Mouse (Mus musculus): ENCODE measurements around the gene Olfr704. TPM values are rescaled to one million over a fixed set of nuclear protein-coding genes. Genes with fewer than 3 reads are reported as not detected.
"Not testable (repeated sequence)": the region's sequence is repeated elsewhere in the genome, so short reads cannot be mapped to it uniquely, and the experiment has no call there.

Gene Olfr704
- polyA plus RNA-seq (2015; fragmentation: Nextera tagmentation; extraction: Ambion mirVana), result not detected in 2 replicates

DNA sequence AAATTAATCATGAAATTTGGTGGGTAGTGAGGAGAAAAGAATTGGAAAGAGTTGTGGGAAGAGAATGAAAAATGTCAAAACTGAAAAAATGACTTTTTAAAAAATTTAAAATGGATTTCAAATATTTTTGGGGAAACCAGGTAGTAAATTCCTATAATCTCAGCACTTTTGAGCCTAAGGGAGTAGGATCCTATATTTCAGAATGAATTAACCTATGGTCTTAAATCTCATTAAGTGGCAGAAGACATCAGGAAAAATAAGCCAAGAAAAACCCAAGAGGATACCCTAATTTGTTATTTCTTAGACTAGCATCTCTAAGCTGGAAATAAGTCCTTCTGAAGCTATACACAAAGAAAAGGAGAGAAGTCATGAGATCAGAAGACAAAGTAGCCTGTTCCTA lies at the start of gene Olfr704:
TSS of gene Olfr704 (plus strand) at position 301 of the 400 bp plus-strand sequence.
- Histone ChIP-seq H3K4me2 (replicated peaks) (no peak within 1 kb of the TSS), H3K9me3 (no peaks in the 10 kb centered on the region), H3K9ac (replicated peaks) (no peak within 1 kb of the TSS), H3K4me3 (no peak within 1 kb of the TSS), H3K27ac (replicated peaks) (no peak within 1 kb of the TSS), H3K27me3 (no peaks in the 10 kb centered on the region), H3K4me1 (no peaks in the 10 kb centered on the region), H3K36me3 (no peaks in the 10 kb centered on the region)
- no peak for ATAC-seq (replicated peaks)

DNA sequence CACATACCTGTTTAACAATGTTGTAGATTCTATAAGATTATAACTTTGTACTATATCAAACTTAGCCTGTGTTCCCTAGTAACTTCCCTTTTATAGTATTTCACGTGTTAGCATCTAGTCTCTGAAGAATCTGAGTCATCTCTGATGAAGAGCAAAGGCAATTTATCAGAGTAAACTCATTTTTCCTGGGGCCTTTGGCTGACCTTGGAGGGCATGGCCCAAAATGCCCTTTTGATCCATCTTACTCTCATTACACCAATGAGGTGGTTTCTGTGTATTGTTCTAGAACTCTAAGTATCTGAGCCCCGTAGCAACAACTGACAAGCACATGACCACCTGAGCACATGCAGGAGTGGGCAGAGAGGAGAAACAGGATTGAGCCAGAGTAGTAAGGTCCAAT lies 49.2 kb upstream of the Olfr704 start, which contains the start of gene Olfr701:
TSS of gene Olfr701 (plus strand) at position 301 of the 400 bp plus-strand sequence.
- H3K27ac ChIP-seq (replicated peaks), result no peak within 1 kb of the TSS
- no peaks in the 10 kb centered on the region for H3K36me3 ChIP-seq
- 66% methylated on average over 2 of the region's 2 CpGs for WGBS
- H3K9me3 ChIP-seq, result no peaks in the 10 kb centered on the region
- ATAC-seq (replicated peaks), result no peak
- H3K4me1 ChIP-seq, result no peaks in the 10 kb centered on the region
- no peak within 1 kb of the TSS for H3K9ac ChIP-seq (replicated peaks)
- no peaks in the 10 kb centered on the region for H3K27me3 ChIP-seq
- H3K4me3 ChIP-seq, result no peak within 1 kb of the TSS
- H3K4me2 ChIP-seq (replicated peaks), result no peak within 1 kb of the TSS

DNA sequence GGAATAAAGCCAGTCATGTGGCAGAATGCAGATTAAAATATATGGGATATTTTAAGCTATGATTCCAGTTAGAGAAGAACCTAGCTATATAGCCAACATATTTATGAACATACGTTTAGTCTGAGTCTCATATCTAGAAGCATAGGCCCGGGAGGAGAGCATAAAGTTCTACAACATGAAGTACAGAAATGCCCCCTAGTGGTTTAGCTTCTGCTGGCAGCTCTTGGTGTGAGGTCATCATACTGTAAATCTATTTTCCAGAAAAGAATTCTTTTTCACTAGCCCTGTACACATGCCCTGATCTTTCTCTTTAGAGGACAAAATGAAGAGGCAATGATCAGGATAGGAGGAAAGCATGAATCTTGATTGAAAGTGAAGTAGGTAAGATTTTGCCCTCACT lies 47.2 kb upstream of the Olfr704 start:
- no peaks in the 10 kb centered on the region for H3K4me1 ChIP-seq
- no peak overlapping the region for H3K27ac ChIP-seq (replicated peaks)
- H3K36me3 ChIP-seq, result no peaks in the 10 kb centered on the region
- no peak overlapping the region for H3K4me3 ChIP-seq
- H3K4me2 ChIP-seq (replicated peaks), result no peak overlapping the region
- H3K9me3 ChIP-seq, result no peaks in the 10 kb centered on the region
- ATAC-seq (replicated peaks), result no peak
- no peak overlapping the region for H3K9ac ChIP-seq (replicated peaks)
- no peaks in the 10 kb centered on the region for H3K27me3 ChIP-seq
- 67% methylated on average over 2 of the region's 2 CpGs for WGBS

DNA sequence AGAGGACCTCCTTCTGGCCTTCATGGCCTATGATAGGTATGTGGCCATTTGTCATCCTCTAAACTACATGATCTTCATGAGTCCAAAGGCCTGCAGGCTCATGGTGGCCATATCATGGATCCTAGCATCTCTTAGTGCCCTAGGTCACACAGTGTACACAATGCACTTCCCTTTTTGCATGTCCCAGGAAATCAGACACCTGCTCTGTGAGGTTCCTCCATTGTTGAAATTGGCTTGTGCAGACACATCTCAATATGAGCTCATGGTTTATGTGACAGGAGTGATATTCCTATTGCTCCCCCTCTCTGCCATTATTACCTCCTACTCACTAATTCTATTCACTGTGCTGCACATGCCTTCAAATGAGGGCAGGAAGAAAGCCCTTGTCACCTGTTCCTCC lies 44.6 kb upstream of the Olfr704 start:
- no peak overlapping the region for H3K9ac ChIP-seq (replicated peaks)
- no peaks in the 10 kb centered on the region for H3K4me1 ChIP-seq
- H3K4me3 ChIP-seq, result no peak overlapping the region
- no peak overlapping the region for H3K27ac ChIP-seq (replicated peaks)
- no peaks in the 10 kb centered on the region for H3K9me3 ChIP-seq
- no peaks in the 10 kb centered on the region for H3K27me3 ChIP-seq
- H3K36me3 ChIP-seq, result no peaks in the 10 kb centered on the region
- ATAC-seq (replicated peaks), result no peak
- no peak overlapping the region for H3K4me2 ChIP-seq (replicated peaks)

DNA sequence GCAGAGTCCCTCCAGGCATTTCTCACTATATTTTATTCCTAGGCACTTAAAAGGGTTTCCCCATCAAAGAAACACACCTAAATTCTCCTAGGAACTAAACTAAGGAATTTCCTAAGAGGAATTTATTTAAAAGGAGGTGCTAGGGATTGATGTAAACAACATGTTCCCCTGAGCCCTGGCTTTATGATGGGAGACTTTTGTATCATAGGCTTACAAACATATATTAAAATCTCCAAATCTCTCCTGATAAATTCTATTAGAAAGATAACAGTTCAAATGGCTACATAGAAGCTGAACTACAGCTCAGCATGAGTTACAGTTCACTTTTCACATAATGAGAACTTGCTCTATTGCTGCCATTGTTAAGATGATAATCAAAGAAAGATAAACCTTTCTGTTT lies 29.2 kb upstream of the Olfr704 start, which contains the start of gene Olfr702:
TSS of gene Olfr702 (minus strand) at position 101 of the 400 bp plus-strand sequence.
- ATAC-seq (replicated peaks), result no peak
- Histone ChIP-seq H3K4me2 (replicated peaks) (no peak within 1 kb of the TSS), H3K4me1 (no peaks in the 10 kb centered on the region), H3K4me3 (no peak within 1 kb of the TSS), H3K27me3 (no peaks in the 10 kb centered on the region), H3K27ac (replicated peaks) (no peak within 1 kb of the TSS), H3K9me3 (no peaks in the 10 kb centered on the region), H3K9ac (replicated peaks) (no peak within 1 kb of the TSS), H3K36me3 (no peaks in the 10 kb centered on the region)

DNA sequence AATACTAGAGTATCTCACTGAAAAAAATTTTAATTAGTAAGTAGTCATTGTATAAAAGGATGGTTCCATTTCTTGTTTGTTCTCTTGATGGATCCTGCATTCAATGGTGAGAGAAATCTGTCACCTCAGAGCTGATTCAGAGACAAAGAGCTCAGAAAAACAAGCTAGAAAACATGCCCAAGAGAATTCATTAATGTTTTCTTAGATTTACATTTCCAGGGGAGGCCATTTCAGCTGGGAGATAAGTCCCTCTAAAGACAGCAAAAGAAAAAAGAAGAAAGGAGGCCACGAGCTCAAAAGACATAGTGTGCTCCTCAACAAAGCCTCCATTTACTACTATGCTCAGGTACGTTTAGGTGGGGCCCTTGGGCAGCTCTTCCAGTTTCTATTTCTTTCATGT lies 19.9 kb upstream of the Olfr704 start, which contains the start of gene Olfr703:
TSS of gene Olfr703 (plus strand) at position 301 of the 400 bp plus-strand sequence.
- Histone ChIP-seq H3K27me3 (no peaks in the 10 kb centered on the region), H3K9ac (replicated peaks) (no peak within 1 kb of the TSS), H3K4me3 (no peak within 1 kb of the TSS), H3K27ac (replicated peaks) (no peak within 1 kb of the TSS), H3K4me2 (replicated peaks) (no peak within 1 kb of the TSS), H3K9me3 (no peaks in the 10 kb centered on the region; the same call in 1 of the 2 replicates), H3K4me1 (no peaks in the 10 kb centered on the region), H3K36me3 (no peaks in the 10 kb centered on the region)
- ATAC-seq (replicated peaks), result no peak
- 73% methylated on average over 2 of the region's 2 CpGs for WGBS

DNA sequence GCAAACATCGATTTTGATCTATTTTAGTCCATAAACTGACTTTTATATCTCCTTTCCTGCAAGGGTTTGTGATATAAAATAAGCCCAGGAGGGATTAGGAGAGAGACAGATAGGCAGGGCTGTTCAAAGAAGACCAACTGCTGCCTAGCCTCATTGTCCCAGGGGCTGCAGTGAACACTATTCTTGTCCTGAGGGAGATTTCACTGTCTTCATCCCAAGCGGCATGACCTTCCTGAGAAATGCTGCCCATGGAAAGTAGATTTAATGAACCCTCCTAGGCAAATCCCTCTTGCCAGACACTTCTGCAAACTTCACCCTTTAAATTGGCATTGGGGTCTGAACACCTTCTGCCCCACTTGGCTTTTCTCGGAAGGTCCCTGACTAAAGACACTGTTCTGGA lies 13.8 kb downstream of the Olfr704 start, which contains the start of gene Olfr705:
TSS of gene Olfr705 (minus strand) at position 101 of the 400 bp plus-strand sequence.
- no peak within 1 kb of the TSS for H3K4me2 ChIP-seq (replicated peaks)
- no peaks in the 10 kb centered on the region for H3K4me1 ChIP-seq
- H3K27ac ChIP-seq (replicated peaks), result no peak within 1 kb of the TSS
- H3K9me3 ChIP-seq, result no peaks in the 10 kb centered on the region
- no peak for ATAC-seq (replicated peaks)
- no peaks in the 10 kb centered on the region for H3K36me3 ChIP-seq
- H3K27me3 ChIP-seq, result no peaks in the 10 kb centered on the region
- no peak within 1 kb of the TSS for H3K9ac ChIP-seq (replicated peaks)
- 78% methylated on average over 3 of the region's 3 CpGs for WGBS
- no peak within 1 kb of the TSS for H3K4me3 ChIP-seq

DNA sequence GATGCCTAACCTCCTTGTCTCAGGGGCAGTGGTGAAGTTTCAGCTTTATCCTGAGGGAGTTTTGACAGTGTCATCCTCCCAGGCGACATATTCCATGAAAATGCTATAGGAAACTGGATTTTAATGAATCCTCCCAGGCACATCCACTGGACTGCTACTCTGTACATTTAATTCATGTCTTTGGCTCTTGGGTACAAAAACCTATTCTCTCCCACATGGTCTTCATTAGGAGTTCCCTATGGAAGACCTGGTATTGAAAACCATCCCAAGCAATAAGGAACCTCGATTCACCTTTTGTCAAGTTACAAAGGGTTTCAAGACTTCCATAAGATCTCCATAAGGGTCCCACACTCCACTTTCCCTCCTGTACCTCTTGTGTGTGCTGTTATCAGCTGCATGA lies 25.1 kb downstream of the Olfr704 start, which contains the start of gene Olfr706:
TSS of gene Olfr706 (minus strand) at position 101 of the 400 bp plus-strand sequence.
- H3K27me3 ChIP-seq, result no peaks in the 10 kb centered on the region
- H3K4me1 ChIP-seq, result no peaks in the 10 kb centered on the region
- no peak within 1 kb of the TSS for H3K4me2 ChIP-seq (replicated peaks)
- no peaks in the 10 kb centered on the region for H3K9me3 ChIP-seq
- H3K36me3 ChIP-seq, result no peaks in the 10 kb centered on the region
- no peak for ATAC-seq (replicated peaks)
- 85% methylated on average over 2 of the region's 2 CpGs for WGBS
- H3K9ac ChIP-seq (replicated peaks), result no peak within 1 kb of the TSS
- no peak within 1 kb of the TSS for H3K27ac ChIP-seq (replicated peaks)
- H3K4me3 ChIP-seq, result no peak within 1 kb of the TSS

DNA sequence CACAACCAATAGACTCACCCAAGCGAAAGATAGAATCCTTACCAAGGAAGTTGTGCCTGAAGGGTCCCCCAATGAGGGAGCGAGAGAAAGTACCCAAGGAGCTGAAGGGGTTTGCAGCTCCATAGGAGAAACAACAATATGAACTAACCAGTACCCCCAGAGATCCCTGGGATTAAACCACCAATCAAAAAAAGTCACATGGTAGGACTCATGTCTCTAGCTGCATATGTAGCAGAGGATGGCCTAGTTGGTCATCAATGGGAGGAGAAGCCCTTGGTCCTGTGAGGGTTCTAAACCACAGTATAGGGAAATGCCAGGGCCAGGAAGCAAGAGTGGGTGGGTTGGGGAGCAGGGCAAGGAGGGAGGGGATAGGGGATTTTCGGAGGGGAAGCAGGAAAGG lies 38.2 kb downstream of the Olfr704 start, which contains the start of gene Olfr707:
TSS of gene Olfr707 (minus strand) at position 101 of the 400 bp plus-strand sequence.
- not testable (repeated sequence) for H3K4me2 ChIP-seq (replicated peaks); H3K4me3 ChIP-seq; H3K36me3 ChIP-seq; ATAC-seq (replicated peaks); H3K9ac ChIP-seq (replicated peaks); H3K27me3 ChIP-seq; H3K4me1 ChIP-seq; H3K27ac ChIP-seq (replicated peaks); H3K9me3 ChIP-seq
- WGBS, result 85% methylated on average over 3 of the region's 3 CpGs

DNA sequence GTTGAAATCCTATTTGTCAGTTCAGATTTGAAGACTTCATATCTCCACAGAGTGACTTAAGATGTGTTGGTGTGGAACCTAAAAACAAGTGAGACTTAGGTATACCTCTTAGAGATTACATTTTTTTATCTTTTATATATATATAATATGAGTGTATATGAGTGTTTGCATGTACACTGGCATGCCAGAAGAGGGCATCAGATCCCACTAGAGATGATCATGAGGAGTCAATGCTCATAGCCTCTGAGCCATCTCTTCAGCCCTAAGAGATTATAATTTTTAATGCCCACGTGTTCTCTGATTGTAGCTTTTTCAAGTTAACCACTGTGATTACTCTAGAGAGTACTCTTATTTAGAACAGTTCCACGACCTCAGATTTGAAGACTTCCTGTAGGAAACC lies 44.7 kb downstream of the Olfr704 start, which contains the start of gene Olfr1532-ps1:
TSS of gene Olfr1532-ps1 (plus strand) at position 326 of the 400 bp plus-strand sequence.
- WGBS, result 68% methylated on average over 2 of the region's 2 CpGs
- Histone ChIP-seq H3K36me3 (no peaks in the 10 kb centered on the region), H3K9me3 (no peaks in the 10 kb centered on the region), H3K4me1 (no peaks in the 10 kb centered on the region), H3K9ac (replicated peaks) (no peak within 1 kb of the TSS), H3K27ac (replicated peaks) (no peak within 1 kb of the TSS), H3K27me3 (no peaks in the 10 kb centered on the region), H3K4me2 (replicated peaks) (no peak within 1 kb of the TSS), H3K4me3 (no peak within 1 kb of the TSS)
- no peak for ATAC-seq (replicated peaks)

Other genes with a start within 250 kb of the Olfr704 start
- gene Olfr693, start 182.6 kb upstream of the Olfr704 start, polyA plus RNA-seq (2015; fragmentation: Nextera tagmentation; extraction: Ambion mirVana), result not detected in 2 replicates
- gene Olfr694, start 171.4 kb upstream of the Olfr704 start, polyA plus RNA-seq (2015; fragmentation: Nextera tagmentation; extraction: Ambion mirVana), result not detected in 2 replicates
- gene Olfr695, start 146.8 kb upstream of the Olfr704 start, polyA plus RNA-seq (2015; fragmentation: Nextera tagmentation; extraction: Ambion mirVana), result not detected in 2 replicates
- gene Olfr697, start 120.7 kb upstream of the Olfr704 start, polyA plus RNA-seq (2015; fragmentation: Nextera tagmentation; extraction: Ambion mirVana), result not detected in 2 replicates
- gene Olfr698, start 107.8 kb upstream of the Olfr704 start, polyA plus RNA-seq (2015; fragmentation: Nextera tagmentation; extraction: Ambion mirVana), result not detected in 2 replicates
- not detected in 2 replicates for gene Olfr699, start 70.0 kb upstream of the Olfr704 start, polyA plus RNA-seq (2015; fragmentation: Nextera tagmentation; extraction: Ambion mirVana)
- not detected in 2 replicates for gene Olfr700, start 54.4 kb upstream of the Olfr704 start, polyA plus RNA-seq (2015; fragmentation: Nextera tagmentation; extraction: Ambion mirVana)
- gene Olfr701, start 49.1 kb upstream of the Olfr704 start, polyA plus RNA-seq (2015; fragmentation: Nextera tagmentation; extraction: Ambion mirVana), result not detected in 2 replicates
- not detected in 2 replicates for gene Olfr702, start 29.3 kb upstream of the Olfr704 start, polyA plus RNA-seq (2015; fragmentation: Nextera tagmentation; extraction: Ambion mirVana)
- not detected in 2 replicates for gene Olfr703, start 19.8 kb upstream of the Olfr704 start, polyA plus RNA-seq (2015; fragmentation: Nextera tagmentation; extraction: Ambion mirVana)
- not detected in 2 replicates for gene Olfr705, start 13.7 kb downstream of the Olfr704 start, polyA plus RNA-seq (2015; fragmentation: Nextera tagmentation; extraction: Ambion mirVana)
- gene Olfr706, start 25.0 kb downstream of the Olfr704 start, polyA plus RNA-seq (2015; fragmentation: Nextera tagmentation; extraction: Ambion mirVana), result not detected in 2 replicates
- gene Olfr707, start 38.1 kb downstream of the Olfr704 start, polyA plus RNA-seq (2015; fragmentation: Nextera tagmentation; extraction: Ambion mirVana), result not detected in 2 replicates
- gene Olfr1532-ps1, start 44.8 kb downstream of the Olfr704 start, polyA plus RNA-seq (2015; fragmentation: Nextera tagmentation; extraction: Ambion mirVana), result not detected in 2 replicates
- gene Olfr709-ps1, start 69.0 kb downstream of the Olfr704 start, polyA plus RNA-seq (2015; fragmentation: Nextera tagmentation; extraction: Ambion mirVana), result not detected in 2 replicates
- not detected in 2 replicates for gene Olfr710, start 85.1 kb downstream of the Olfr704 start, polyA plus RNA-seq (2015; fragmentation: Nextera tagmentation; extraction: Ambion mirVana)
- not detected in 2 replicates for gene Olfr6, start 100.8 kb downstream of the Olfr704 start, polyA plus RNA-seq (2015; fragmentation: Nextera tagmentation; extraction: Ambion mirVana)
- not detected in 2 replicates for gene Olfr711, start 112.3 kb downstream of the Olfr704 start, polyA plus RNA-seq (2015; fragmentation: Nextera tagmentation; extraction: Ambion mirVana)
- not detected in 2 replicates for gene Olfr2, start 142.9 kb downstream of the Olfr704 start, polyA plus RNA-seq (2015; fragmentation: Nextera tagmentation; extraction: Ambion mirVana)
- not detected in 2 replicates for gene Olfr713, start 168.0 kb downstream of the Olfr704 start, polyA plus RNA-seq (2015; fragmentation: Nextera tagmentation; extraction: Ambion mirVana)
- not detected in 2 replicates for gene Olfr714, start 207.8 kb downstream of the Olfr704 start, polyA plus RNA-seq (2015; fragmentation: Nextera tagmentation; extraction: Ambion mirVana)
- gene Olfr17, start 230.0 kb downstream of the Olfr704 start, polyA plus RNA-seq (2015; fragmentation: Nextera tagmentation; extraction: Ambion mirVana), result not detected in 2 replicates
- gene Olfr715b, start 247.2 kb downstream of the Olfr704 start, polyA plus RNA-seq (2015; fragmentation: Nextera tagmentation; extraction: Ambion mirVana), result not detected in 2 replicates

All from forebrain, embryonic 15.5 days (tissue).